Mouse (Mus musculus): ENCODE results near the gene Fgd3.

DNA sequence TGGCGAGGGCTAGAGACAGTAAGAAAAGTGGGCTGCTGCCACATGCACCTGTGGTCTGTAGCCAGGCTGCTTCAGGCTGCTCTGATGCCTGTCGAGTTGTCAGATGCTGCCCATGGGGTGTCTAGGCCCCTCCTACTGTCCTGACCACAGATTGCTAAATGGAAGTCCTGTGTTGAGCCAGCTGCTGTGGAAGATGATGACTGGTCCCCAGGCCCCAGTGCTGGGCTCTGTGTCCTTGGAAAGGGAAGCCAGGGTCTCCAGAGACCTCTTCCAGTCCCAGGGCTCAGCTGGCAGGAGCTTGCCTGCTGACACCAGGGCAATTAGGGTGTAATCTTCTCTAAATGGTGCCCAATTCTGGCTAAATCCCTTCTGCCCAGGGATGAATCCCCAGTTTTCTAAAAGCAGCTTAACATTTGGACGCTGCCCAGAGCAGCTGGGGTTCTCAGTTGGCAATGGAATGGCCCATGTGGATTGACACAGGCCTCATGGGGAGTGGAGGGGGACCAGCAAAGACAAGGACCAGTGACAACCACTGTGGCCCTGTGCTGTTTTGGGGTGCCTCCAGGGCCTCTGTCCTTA is 32.6 kb upstream of the Fgd3 start:
- no peak for TF ChIP-seq CTCF (IDR thresholded peaks at IDR 0.05; ENCODE audit: insufficient read depth, low read depth, low read length)
- TF ChIP-seq POLR2A (IDR thresholded peaks at IDR 0.05; ENCODE audit: insufficient read depth, low read depth, low read length): no peak
